Mouse (Mus musculus) CH12F3 (cell line): Measurements from ENCODE around the gene Klf5.

Experiments used
- in situ Hi-C: fragments of 300-500 bp; cut with MboI; formaldehyde crosslinking; loops from 2 replicates; pipeline ENCODE4 v1.14.3; 2020; ENCODE audit warnings: low sequenced_read_pairs

Klf5 gene

DNA sequence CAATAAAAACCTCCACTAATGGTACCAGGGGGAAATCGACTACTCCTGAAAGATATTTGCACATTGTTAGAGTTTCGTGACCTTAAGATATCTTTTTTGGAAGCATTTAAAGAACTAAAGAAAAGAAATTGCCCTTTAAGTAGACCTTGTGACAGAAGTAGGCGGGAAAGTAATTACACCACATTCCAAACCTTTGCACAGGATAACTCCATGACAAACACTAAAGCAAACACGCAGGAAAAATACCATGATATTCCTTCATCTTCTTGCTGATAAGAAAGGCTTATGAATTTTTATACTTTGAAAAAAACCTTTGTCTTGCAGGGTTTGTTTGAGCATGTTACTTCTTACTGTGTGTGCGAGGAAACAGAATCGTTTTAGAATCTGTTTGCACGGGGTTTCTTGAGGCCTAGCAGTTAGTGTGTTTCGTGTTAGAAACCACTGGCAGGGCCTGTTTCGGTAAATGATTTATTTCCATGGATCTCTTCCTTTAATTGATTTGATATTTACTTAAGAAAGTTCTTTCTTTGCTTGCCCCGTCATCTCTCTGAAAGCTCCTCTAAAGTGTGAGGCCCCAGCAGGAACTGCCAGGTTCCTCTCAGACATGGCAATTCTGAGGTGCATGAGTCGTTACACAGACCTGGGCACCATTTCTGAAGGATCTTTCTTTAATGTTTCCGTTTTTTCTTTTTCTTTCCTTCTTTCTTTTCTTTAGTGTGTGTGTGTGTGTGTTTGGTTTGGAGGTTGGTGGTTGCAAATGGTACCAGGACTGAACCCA, 65.7 kb downstream of the Klf5 start:
- in situ Hi-C loops = no loop called here
